Mouse (Mus musculus) forebrain, embryonic 16.5 days (tissue): ENCODE data around the gene Gdi2. TPM values are rescaled to one million over a fixed set of nuclear protein-coding genes. Genes with fewer than 3 reads are reported as not detected.
A peak's percentile ranks its signal among the peaks of the same experiment; 100 is the strongest.
"Not testable (repeated sequence)": the region's sequence is repeated elsewhere in the genome, so short reads cannot be mapped to it uniquely, and the experiment has no call there.

ENCODE experiments used
- ATAC-seq: fragments of 200-750 bp; cut with Nextera tagmentation; 2 replicates; pipeline ENCODE4 v1.8.0; 2017; ENCODE audit warnings: mild to moderate bottlenecking, moderate library complexity
- H3K27ac ChIP-seq: fragments of 300-500 bp; sonication (generic); 2 replicates; pipeline ENCODE4 v1.5.1; 2014; ENCODE audit warnings: low read length, control low read depth
- H3K27me3 ChIP-seq: fragments of 300-500 bp; sonication (generic); replicated peaks from 2 replicates; pipeline ENCODE4 v1.6.1; 2014; ENCODE audit warnings: low read length; ENCODE audit not compliant: control insufficient read depth, insufficient read depth
- H3K36me3 ChIP-seq: fragments of 300-500 bp; sonication (generic); 2 replicates; pipeline ENCODE4 v1.6.1; 2014; ENCODE audit not compliant: control insufficient read depth, insufficient read depth
- H3K4me1 ChIP-seq: fragments of 300-500 bp; sonication (generic); replicated peaks from 2 replicates; pipeline ENCODE4 v1.6.1; 2014; ENCODE audit warnings: low read length; ENCODE audit not compliant: control insufficient read depth, insufficient read depth
- H3K4me2 ChIP-seq: fragments of 300-500 bp; sonication (generic); 2 replicates; pipeline ENCODE4 v1.6.1; 2014; ENCODE audit warnings: mild to moderate bottlenecking, low read length, control low read depth
- H3K4me3 ChIP-seq: fragments of 300-500 bp; sonication (generic); replicated peaks from 2 replicates; pipeline ENCODE4 v1.5.1; 2014; ENCODE audit warnings: mild to moderate bottlenecking, low read length, control low read depth
- H3K9ac ChIP-seq: fragments of 300-500 bp; sonication (generic); replicated peaks from 2 replicates; pipeline ENCODE4 v1.6.1; 2014; ENCODE audit warnings: low read depth, low read length, control low read depth
- H3K9me3 ChIP-seq: fragments of 300-500 bp; sonication (generic); 2 replicates; pipeline ENCODE4 v1.6.1; 2016; ENCODE audit warnings: low read length; ENCODE audit not compliant: control insufficient read depth
- WGBS: fragments of 180-500 bp; shearing (Covaris S2); extraction: QIAGEN DNeasy Blood & Tissue Kit; methylation state at CpG from one replicate; pipeline ENCODE4 v1.1.7; 2014; 5-methylcytosine and 5-hydroxymethylcytosine counted together
- polyA plus RNA-seq: library from polyadenylated mRNA; unstranded; fragments of >200 nt; fragmentation: Nextera tagmentation; extraction: Ambion mirVana; gene quantifications from 2 replicates; pipeline ENCODE4 v1.2.1, GENCODE M21; 2015

The Gdi2 gene
- polyA plus RNA-seq, result 420 and 463 TPM in 2 replicates

- no peaks in the 10 kb centered on the region for H3K27me3 ChIP-seq
- ATAC-seq, result peak; percentile 96
- under 1% methylated on average over 40 of the region's 47 CpGs for WGBS
- H3K36me3 ChIP-seq, result no peaks in the 10 kb centered on the region
- peak within 1 kb of the TSS; percentile 90 for H3K4me2 ChIP-seq
- peak within 1 kb of the TSS; percentile 98 for H3K27ac ChIP-seq
- peak within 1 kb of the TSS; percentile 99 for H3K9ac ChIP-seq
- peaks cover 3% of the 10 kb centered on the region; the same call in 1 of the 2 replicates for H3K9me3 ChIP-seq
- H3K4me1 ChIP-seq, result peaks cover 25% of the 10 kb centered on the region
- H3K4me3 ChIP-seq, result peak within 1 kb of the TSS; percentile 88
Measured at GRCm38 (mm10) chr13:3537594-3538222, at the start of gene Gdi2. TSS of gene Gdi2 (plus strand) at chr13:3538063.

GRCm38 (mm10) chr13:3495526-3495925 lies 42.3 kb upstream of the Gdi2 start:
- Histone ChIP-seq H3K4me1 (no peaks in the 10 kb centered on the region), H3K9me3 (no peaks in the 10 kb centered on the region), H3K27ac (no peak overlapping the region), H3K4me3 (no peak overlapping the region), H3K4me2 (no peak overlapping the region), H3K36me3 (no peaks in the 10 kb centered on the region), H3K27me3 (no peaks in the 10 kb centered on the region), H3K9ac (no peak overlapping the region)
- WGBS, result 96% methylated on average over 4 of the region's 4 CpGs
- ATAC-seq, result no peak

GRCm38 (mm10) chr13:3501014-3501413 lies 36.8 kb upstream of the Gdi2 start:
- not testable (repeated sequence) for H3K4me2 ChIP-seq, H3K27ac ChIP-seq, H3K36me3 ChIP-seq, H3K9ac ChIP-seq, H3K9me3 ChIP-seq, H3K4me1 ChIP-seq, H3K4me3 ChIP-seq, ATAC-seq, H3K27me3 ChIP-seq
- 86% methylated on average over 6 of the region's 6 CpGs for WGBS

- not testable (repeated sequence) for H3K36me3 ChIP-seq, H3K4me2 ChIP-seq, H3K27ac ChIP-seq, H3K9ac ChIP-seq, H3K27me3 ChIP-seq, H3K9me3 ChIP-seq, ATAC-seq, H3K4me3 ChIP-seq, H3K4me1 ChIP-seq
- 83% methylated on average over 6 of the region's 6 CpGs for WGBS
Measured at GRCm38 (mm10) chr13:3515351-3515750, 22.5 kb upstream of the Gdi2 start.

GRCm38 (mm10) chr13:3519357-3519756 lies 18.5 kb upstream of the Gdi2 start:
- not testable (repeated sequence) for H3K9me3 ChIP-seq, H3K4me1 ChIP-seq, H3K36me3 ChIP-seq, H3K27ac ChIP-seq, H3K9ac ChIP-seq, H3K4me2 ChIP-seq, H3K4me3 ChIP-seq, H3K27me3 ChIP-seq, ATAC-seq
- 85% methylated on average over 3 of the region's 4 CpGs for WGBS

- ATAC-seq, H3K4me1 ChIP-seq, H3K4me2 ChIP-seq, H3K27me3 ChIP-seq, H3K4me3 ChIP-seq, H3K9me3 ChIP-seq, H3K9ac ChIP-seq, H3K36me3 ChIP-seq, H3K27ac ChIP-seq: not testable (repeated sequence)
- WGBS, result 45% methylated on average over 1 of the region's 1 CpGs
Measured at GRCm38 (mm10) chr13:3519994-3520393, 17.9 kb upstream of the Gdi2 start.

- Histone ChIP-seq H3K27ac (no peak overlapping the region), H3K4me2 (no peak overlapping the region), H3K36me3 (no peaks in the 10 kb centered on the region), H3K4me1 (no peaks in the 10 kb centered on the region; the same call in 1 of the 2 replicates), H3K9me3 (no peaks in the 10 kb centered on the region), H3K27me3 (no peaks in the 10 kb centered on the region), H3K4me3 (no peak overlapping the region), H3K9ac (no peak overlapping the region)
- 35% methylated on average over 6 of the region's 6 CpGs for WGBS
- no peak for ATAC-seq
Measured at GRCm38 (mm10) chr13:3523459-3523858, 14.4 kb upstream of the Gdi2 start.

- Histone ChIP-seq H3K4me2 (no peak overlapping the region), H3K9ac (no peak overlapping the region), H3K9me3 (no peaks in the 10 kb centered on the region), H3K36me3 (no peaks in the 10 kb centered on the region), H3K27ac (no peak overlapping the region), H3K4me3 (no peak overlapping the region), H3K27me3 (no peaks in the 10 kb centered on the region), H3K4me1 (no peaks in the 10 kb centered on the region; the same call in 1 of the 2 replicates)
- ATAC-seq, result 0 out of 2 replicates have a peak, but pooled peaks have one; percentile 23
- 86% methylated on average over 1 of the region's 1 CpGs for WGBS
Measured at GRCm38 (mm10) chr13:3523946-3524345, 13.9 kb upstream of the Gdi2 start.

GRCm38 (mm10) chr13:3525611-3526051 lies 12.2 kb upstream of the Gdi2 start:
- Histone ChIP-seq H3K9me3 (no peaks in the 10 kb centered on the region), H3K9ac (no peak overlapping the region), H3K27ac (no peak overlapping the region), H3K36me3 (no peaks in the 10 kb centered on the region), H3K4me3 (no peak overlapping the region), H3K27me3 (no peaks in the 10 kb centered on the region), H3K4me1 (no peaks in the 10 kb centered on the region; the same call in 1 of the 2 replicates), H3K4me2 (no peak overlapping the region)
- ATAC-seq, result no peak
- WGBS, result 35% methylated on average over 4 of the region's 4 CpGs
